Mouse (Mus musculus) ovary, postnatal 36 days (tissue): ENCODE measurements around the gene St3gal3.
A peak's percentile ranks its signal among the peaks of the same experiment; 100 is the strongest.

ENCODE experiments used
- DNase-seq: peaks from one replicate; pipeline ENCODE4 v3.0.0; 2022; ENCODE audit warnings: low spot score, mixed read lengths

St3gal3 gene

GRCm38 (mm10) chr4:117926545-117927482, 207.9 kb downstream of the St3gal3 start:
- DNase-seq, result peak; percentile 45

- no peak for DNase-seq
These were observed 209.8 kb downstream of the St3gal3 start for GRCm38 (mm10) chr4:117924916-117925315.

GRCm38 (mm10) chr4:117923450-117923849, 211.3 kb downstream of the St3gal3 start:
- DNase-seq, result no peak

GRCm38 (mm10) chr4:117921358-117921757, 213.4 kb downstream of the St3gal3 start:
- no peak for DNase-seq

GRCm38 (mm10) chr4:117918762-117919161, 216.0 kb downstream of the St3gal3 start:
- DNase-seq, result no peak

- DNase-seq, result no peak
These were observed 216.5 kb downstream of the St3gal3 start for GRCm38 (mm10) chr4:117918261-117918660.

GRCm38 (mm10) chr4:117917847-117918246, 216.9 kb downstream of the St3gal3 start:
- no peak for DNase-seq

- DNase-seq, result no peak
These were observed 217.3 kb downstream of the St3gal3 start for GRCm38 (mm10) chr4:117917402-117917801.

- no peak for DNase-seq
These were observed 218.3 kb downstream of the St3gal3 start for GRCm38 (mm10) chr4:117916386-117916785.

- DNase-seq, result no peak
These were observed 219.1 kb downstream of the St3gal3 start for GRCm38 (mm10) chr4:117915489-117916105.

GRCm38 (mm10) chr4:117914591-117915442, 219.9 kb downstream of the St3gal3 start, which contains the start of gene Ipo13:
Ipo13 (minus strand) TSS chr4:117914999.
- peak; percentile 89 for DNase-seq

- no peak for DNase-seq
These were observed 220.7 kb downstream of the St3gal3 start for GRCm38 (mm10) chr4:117914031-117914430.

- peak; percentile 34 for DNase-seq
These were observed 221.3 kb downstream of the St3gal3 start for GRCm38 (mm10) chr4:117913421-117913820.

- DNase-seq, result no peak
These were observed 221.9 kb downstream of the St3gal3 start for GRCm38 (mm10) chr4:117912685-117913273.

- DNase-seq, result no peak
These were observed 222.6 kb downstream of the St3gal3 start for GRCm38 (mm10) chr4:117912131-117912561.

- DNase-seq, result no peak
These were observed 225.8 kb downstream of the St3gal3 start for GRCm38 (mm10) chr4:117908834-117909453.

GRCm38 (mm10) chr4:117906196-117906595, 228.5 kb downstream of the St3gal3 start:
- no peak for DNase-seq

GRCm38 (mm10) chr4:117904761-117905160, 230.0 kb downstream of the St3gal3 start:
- no peak for DNase-seq

GRCm38 (mm10) chr4:117904094-117904493, 230.6 kb downstream of the St3gal3 start:
- DNase-seq, result no peak

- no peak for DNase-seq
These were observed 236.6 kb downstream of the St3gal3 start for GRCm38 (mm10) chr4:117898111-117898510.

GRCm38 (mm10) chr4:117896031-117896430, 238.7 kb downstream of the St3gal3 start:
- no peak for DNase-seq
